Mouse (Mus musculus) left cerebral cortex, postnatal 14 days (tissue): ENCODE measurements around the gene Tbc1d4. TPM values are rescaled to one million over a fixed set of nuclear protein-coding genes. Genes with fewer than 3 reads are reported as not detected.
"Not testable (repeated sequence)": the region's sequence is repeated elsewhere in the genome, so short reads cannot be mapped to it uniquely, and the experiment has no call there.

ENCODE experiments used
- DNase-seq, 2 experiments: peaks; one replicate each; pipeline ENCODE4 v3.0.0; 2021 to 2022; ENCODE audit warnings: low spot score in 2 of 2, mixed read lengths in 1 of 2
- intact Hi-C: fragments of 180-260 bp; cut with DNase I; formaldehyde crosslinking; loops from one replicate; pipeline ENCODE4 v1.15.1; 2025
- total RNA-seq, 2 experiments: library from RNA; stranded (reverse); gene quantifications; 2 replicates each; pipeline ENCODE4 v1.2.3; 2021

Gene Tbc1d4
- total RNA-seq, 2 experiments from 2014 or later, result 6.8 to 10.1 TPM

GRCm38 (mm10) chr14:101602851-101603250 is 6.1 kb downstream of the Tbc1d4 start:
- no peak for DNase-seq
- intact Hi-C loops, result loop anchor here (10.0 kb wide), 1 partner anchor 138 kb away; no protein-coding TSS in a partner anchor

- DNase-seq, result no peak
- intact Hi-C loops, result no loop called here
Observed at GRCm38 (mm10) chr14:101597096-101597715, 11.8 kb downstream of the Tbc1d4 start.

- intact Hi-C loops, result no loop called here
- DNase-seq, result no peak
Observed at GRCm38 (mm10) chr14:101596691-101597090, 12.3 kb downstream of the Tbc1d4 start.

- no peak for DNase-seq
- intact Hi-C loops, result no loop called here
Observed at GRCm38 (mm10) chr14:101595301-101596080, 13.5 kb downstream of the Tbc1d4 start.

GRCm38 (mm10) chr14:101594001-101594400 is 15.0 kb downstream of the Tbc1d4 start:
- no peak for DNase-seq
- intact Hi-C loops, result no loop called here

- intact Hi-C loops, result no loop called here
- DNase-seq, result no peak
Observed at GRCm38 (mm10) chr14:101593340-101593739, 15.7 kb downstream of the Tbc1d4 start.

- DNase-seq, result no peak
Observed at GRCm38 (mm10) chr14:101591101-101591500, 17.9 kb downstream of the Tbc1d4 start.

GRCm38 (mm10) chr14:101588209-101588991 is 20.6 kb downstream of the Tbc1d4 start:
- intact Hi-C loops, DNase-seq: not testable (repeated sequence)

More at GRCm38 (mm10) chr14:101591101-101591500, 17.9 kb downstream of the Tbc1d4 start:
- intact Hi-C loops, result no loop called here

- DNase-seq, intact Hi-C loops: not testable (repeated sequence)
Observed at GRCm38 (mm10) chr14:101587366-101588040, 21.5 kb downstream of the Tbc1d4 start.

GRCm38 (mm10) chr14:101586096-101586495 is 22.9 kb downstream of the Tbc1d4 start:
- intact Hi-C loops, result no loop called here
- DNase-seq, result no peak

GRCm38 (mm10) chr14:101575651-101576050 is 33.3 kb downstream of the Tbc1d4 start:
- intact Hi-C loops, result no loop called here
- DNase-seq, result no peak

GRCm38 (mm10) chr14:101574536-101574935 is 34.5 kb downstream of the Tbc1d4 start:
- no peak for DNase-seq
- intact Hi-C loops, result no loop called here

GRCm38 (mm10) chr14:101573107-101573614 is 35.8 kb downstream of the Tbc1d4 start:
- intact Hi-C loops, result no loop called here
- DNase-seq, result no peak

GRCm38 (mm10) chr14:101568828-101569227 is 40.2 kb downstream of the Tbc1d4 start:
- intact Hi-C loops, result no loop called here
- DNase-seq, result no peak

GRCm38 (mm10) chr14:101566717-101567116 is 42.3 kb downstream of the Tbc1d4 start:
- intact Hi-C loops, result no loop called here
- peak in 1 of 2 experiments; percentile 9 for DNase-seq

GRCm38 (mm10) chr14:101565661-101566060 is 43.3 kb downstream of the Tbc1d4 start:
- no peak for DNase-seq
- intact Hi-C loops, result no loop called here

- no peak for DNase-seq
- intact Hi-C loops, result no loop called here
Observed at GRCm38 (mm10) chr14:101561251-101561701, 47.7 kb downstream of the Tbc1d4 start.

GRCm38 (mm10) chr14:101559446-101559845 is 49.5 kb downstream of the Tbc1d4 start:
- intact Hi-C loops, result no loop called here

GRCm38 (mm10) chr14:101548885-101549573 is 60.0 kb downstream of the Tbc1d4 start:
- intact Hi-C loops, result no loop called here
- DNase-seq, result no peak

More at GRCm38 (mm10) chr14:101559446-101559845, 49.5 kb downstream of the Tbc1d4 start:
- DNase-seq, result no peak
